Mouse (Mus musculus) urinary bladder, postnatal 36 days (tissue): ENCODE measurements around the gene Sipa1l1.

Source experiments
- DNase-seq, 2 experiments: peaks; one replicate each; pipeline ENCODE4 v3.0.0; 2022; ENCODE audit warnings: low spot score in 2 of 2, mixed read lengths in 1 of 2

Sipa1l1 gene

DNA sequence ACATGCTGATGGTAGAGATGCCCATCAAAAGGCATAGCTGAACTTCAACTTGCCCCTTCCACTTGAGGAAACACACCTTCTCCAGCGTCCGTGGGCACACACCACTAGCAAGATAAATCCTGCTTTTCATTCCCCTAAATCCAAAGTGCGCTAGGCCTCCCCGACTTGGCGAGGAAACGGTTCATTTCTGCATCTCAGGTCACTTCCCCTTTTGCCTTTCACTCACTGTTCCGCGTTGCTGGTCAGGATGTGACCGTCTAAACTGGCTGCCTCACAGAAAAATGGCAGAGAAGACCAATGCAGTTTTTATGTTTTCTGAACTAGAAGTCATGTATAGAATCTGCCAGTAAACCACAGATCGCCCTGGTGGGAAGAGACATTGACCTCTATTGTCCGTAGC lies 256.7 kb downstream of the Sipa1l1 start:
- no peak for DNase-seq

DNA sequence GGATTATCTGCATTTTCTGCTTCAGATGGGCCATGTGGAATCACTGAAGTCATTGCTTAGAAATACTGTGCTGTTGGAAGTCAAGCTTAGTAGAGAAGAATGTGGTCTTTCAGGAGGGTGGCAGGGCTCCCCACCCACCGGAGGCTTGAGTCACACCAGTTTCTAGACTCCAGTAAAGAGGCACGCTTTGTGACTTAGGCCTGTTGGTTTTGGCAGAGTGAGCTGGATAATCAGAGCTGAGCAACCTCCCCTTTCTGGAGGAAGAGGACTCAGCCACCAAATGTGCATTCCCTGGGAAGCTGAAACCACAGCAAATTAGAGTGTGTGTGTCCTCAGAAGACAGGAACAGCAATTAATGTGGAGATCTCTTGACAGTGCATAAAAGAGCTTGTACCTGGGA lies 258.3 kb downstream of the Sipa1l1 start:
- DNase-seq, result no peak

DNA sequence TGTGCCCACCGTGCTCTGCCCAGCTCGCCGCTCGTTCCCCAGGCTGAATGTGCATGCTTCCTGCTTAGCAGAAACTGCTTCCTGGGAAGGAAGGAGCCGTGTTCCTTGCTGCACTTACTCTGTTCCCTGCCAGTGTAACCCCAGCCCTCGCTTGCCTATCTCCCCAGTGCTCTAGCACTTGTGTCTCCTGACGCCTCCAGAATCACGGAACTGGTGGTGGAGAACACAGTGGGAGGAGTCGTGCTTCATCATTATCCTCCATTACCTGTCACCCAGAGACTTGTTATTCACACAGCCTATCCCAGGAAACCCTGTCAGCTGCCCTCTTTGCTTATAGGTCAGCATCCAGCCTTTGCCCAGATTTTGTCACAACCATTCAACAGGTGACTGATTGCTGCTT lies 259.3 kb downstream of the Sipa1l1 start:
- DNase-seq, result no peak

DNA sequence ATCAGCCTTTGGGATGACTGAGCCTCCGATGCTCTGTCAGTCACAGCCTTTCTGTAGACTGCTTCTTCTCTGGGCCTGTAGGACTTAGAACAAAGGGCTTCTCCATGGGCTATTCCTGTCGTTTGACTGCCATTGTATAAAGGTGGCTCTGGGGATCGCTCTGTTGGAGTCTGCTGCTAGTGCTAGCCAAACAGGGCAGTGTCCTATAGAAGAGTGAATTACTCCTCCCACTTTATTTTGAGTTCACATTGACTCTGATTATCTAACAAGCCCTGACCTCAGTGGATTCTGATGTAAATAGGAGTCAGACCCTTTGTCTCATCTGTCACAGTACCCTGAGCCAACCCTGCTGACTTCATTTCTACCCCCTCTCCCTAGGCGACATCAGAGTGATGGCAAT lies 264.2 kb downstream of the Sipa1l1 start:
- no peak for DNase-seq

DNA sequence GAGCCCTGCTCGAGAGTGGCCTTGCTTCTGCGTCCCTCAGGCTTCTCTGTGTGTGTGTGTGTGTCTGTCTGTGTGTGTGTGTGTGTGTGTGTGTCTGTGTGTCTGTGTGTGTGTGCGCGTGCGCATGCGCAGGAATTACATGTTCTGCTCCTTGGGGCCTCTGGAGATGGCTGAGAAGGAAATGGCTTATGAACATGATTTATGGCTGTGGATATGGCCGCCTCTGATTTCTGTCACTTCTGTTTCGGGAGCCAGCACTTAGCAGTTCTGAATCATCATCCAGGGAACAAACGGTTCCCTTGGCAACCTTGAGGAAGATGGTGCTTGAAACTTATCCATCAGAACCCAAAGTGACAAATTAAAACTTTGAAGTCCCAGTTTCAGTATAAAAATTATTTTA lies 265.5 kb downstream of the Sipa1l1 start:
- no peak for DNase-seq

DNA sequence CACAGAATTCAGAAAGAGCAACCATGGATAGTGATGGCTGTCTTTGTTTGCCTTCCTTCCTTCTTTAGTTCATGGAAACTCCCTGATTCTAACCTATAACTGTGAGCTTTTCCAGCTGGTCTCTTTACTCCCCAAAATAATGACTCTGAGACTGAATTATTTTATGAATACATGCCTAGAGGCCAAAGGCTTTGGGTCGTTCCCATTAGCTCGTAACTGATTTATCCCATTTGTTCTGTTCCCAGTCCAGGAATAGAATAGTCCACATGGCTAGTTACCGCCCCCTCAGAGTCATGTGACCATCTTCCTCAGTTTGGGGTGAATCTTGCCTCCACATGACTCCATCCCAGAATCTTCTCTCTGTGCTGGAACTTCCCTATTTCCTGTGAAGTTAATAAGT lies 272.4 kb downstream of the Sipa1l1 start:
- no peak for DNase-seq

GRCm38 (mm10) chr12:82446609-82447024 lies 277.5 kb downstream of the Sipa1l1 start:
- no peak for DNase-seq

GRCm38 (mm10) chr12:82448129-82448815 lies 279.2 kb downstream of the Sipa1l1 start:
- no peak for DNase-seq

DNA sequence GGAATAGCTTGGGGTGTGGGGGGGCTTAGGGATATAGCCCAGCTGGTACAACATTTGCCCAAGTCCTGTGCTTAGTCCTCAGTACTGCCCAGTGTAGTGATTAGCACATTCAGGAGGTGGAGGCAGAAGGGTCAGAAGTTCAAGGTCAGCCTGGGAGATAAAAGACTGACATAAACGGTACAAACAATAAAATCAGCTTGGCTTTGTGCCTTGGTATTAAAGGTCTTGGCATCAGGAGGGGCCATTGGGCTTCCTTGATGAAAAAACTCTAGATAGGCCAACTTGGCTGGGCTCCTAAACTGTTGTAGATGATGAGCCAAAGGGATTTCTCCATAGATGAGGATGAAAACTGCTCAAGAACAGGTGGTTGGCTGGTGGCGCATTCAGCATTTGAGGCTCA lies 283.3 kb downstream of the Sipa1l1 start:
- no peak for DNase-seq

GRCm38 (mm10) chr12:82454415-82454814 lies 285.3 kb downstream of the Sipa1l1 start:
- no peak for DNase-seq

GRCm38 (mm10) chr12:82455700-82456413 lies 286.7 kb downstream of the Sipa1l1 start:
- DNase-seq, result no peak

- DNase-seq, result no peak
These were observed 287.3 kb downstream of the Sipa1l1 start for GRCm38 (mm10) chr12:82456414-82456805.

GRCm38 (mm10) chr12:82457609-82458008 lies 288.5 kb downstream of the Sipa1l1 start:
- DNase-seq, result no peak

DNA sequence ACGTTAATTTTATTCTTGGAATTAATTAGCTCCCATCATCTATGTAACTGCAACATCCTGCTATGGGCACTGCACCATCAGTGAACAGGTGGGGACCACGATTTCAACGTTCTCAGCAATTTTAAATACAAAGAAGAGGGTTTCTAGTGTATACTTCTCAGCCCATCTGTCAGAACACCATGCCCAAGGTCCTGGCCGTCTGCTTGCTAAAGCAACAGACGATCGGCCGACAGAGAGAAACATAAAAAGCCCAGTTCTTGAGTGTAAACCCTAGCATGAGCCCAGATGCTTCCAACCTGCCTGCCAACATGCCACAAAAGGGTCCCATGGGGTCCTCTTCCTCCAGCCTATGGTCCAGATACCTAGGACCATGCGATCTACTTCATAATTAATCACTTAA lies 288.9 kb downstream of the Sipa1l1 start:
- no peak for DNase-seq

- no peak for DNase-seq
These were observed 298.1 kb downstream of the Sipa1l1 start for GRCm38 (mm10) chr12:82467234-82467633.

- DNase-seq, result no peak
These were observed 298.5 kb downstream of the Sipa1l1 start for GRCm38 (mm10) chr12:82467641-82468040.

DNA sequence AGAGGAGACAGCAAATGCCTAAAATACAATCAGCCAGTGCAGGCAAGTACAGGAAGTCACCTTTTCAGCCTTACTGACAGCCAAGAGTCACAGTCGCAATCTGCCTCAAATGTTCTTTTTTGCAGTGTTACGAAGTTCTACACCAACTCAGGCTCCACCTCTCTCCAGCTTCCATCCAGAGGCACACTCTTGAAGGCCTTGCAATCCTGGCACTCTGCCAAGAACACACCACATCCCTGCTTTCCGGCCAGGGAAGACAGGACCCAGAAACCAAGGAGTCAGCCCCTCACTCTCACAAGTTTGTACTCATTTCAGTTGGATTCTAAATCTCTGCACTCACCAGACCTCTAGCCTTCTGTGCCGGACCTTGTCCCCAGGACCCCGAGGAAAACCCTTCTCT lies 299.3 kb downstream of the Sipa1l1 start:
- DNase-seq, result peak in 1 of 2 experiments; percentile 40

DNA sequence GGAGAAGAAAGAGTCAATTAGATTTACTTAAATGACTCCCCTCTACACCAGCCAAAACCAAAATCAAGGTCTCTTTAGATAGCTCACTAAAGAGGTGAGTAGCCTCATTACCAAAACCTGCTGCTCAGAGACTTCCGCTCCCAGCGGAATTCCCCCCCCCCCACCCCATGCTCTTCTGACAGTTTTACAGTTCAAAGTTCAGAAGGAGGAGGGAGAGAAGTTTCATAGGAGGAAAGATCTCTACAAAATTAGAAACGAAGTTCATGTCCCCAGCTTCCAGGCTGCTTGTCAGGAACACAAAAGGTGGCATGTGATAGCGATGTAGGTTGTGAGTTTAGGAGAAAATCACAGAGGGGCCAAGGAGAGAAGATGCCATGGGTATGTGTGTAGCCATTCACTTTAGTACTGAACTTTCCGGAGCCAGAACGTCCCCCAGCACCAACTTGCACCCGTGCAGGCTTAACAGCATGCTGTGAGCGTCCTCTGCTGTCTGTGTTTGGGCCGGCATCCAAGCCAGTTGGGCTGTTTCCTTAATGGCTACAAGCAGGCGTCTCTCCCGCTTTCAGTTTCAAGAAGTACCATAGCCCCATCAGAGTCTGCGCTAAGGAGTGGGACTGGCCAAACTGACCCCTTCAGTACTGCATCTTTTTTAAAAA lies 300.7 kb downstream of the Sipa1l1 start:
- peak; percentile 76 to 86 for DNase-seq

DNA sequence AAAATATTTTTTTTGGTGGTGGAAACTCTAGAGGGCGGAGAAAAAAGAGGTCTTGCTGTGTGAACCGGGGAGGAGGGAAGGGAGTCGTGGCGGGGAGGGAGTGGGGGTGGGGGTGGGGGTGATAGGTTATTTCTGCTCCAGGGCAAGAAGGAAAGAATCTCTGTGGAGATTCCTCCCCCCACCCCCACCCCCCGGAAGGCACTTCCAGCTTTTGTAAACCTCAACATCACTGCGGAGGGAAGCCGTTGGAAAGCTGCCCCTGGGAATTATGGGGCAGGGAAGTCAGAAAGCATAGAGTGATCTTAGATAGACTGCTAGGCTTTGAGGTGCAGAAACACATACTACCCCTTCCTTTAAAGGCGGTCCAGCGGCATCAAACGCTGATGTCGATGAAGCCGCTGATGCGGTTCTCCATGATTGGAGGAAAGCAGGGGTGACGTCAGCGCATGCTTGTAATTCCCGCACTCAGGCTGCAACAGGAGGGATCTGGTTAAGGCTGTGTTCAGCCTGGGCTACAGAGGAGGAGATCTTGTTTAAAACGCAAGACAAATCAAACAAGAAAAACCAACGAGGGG lies 301.3 kb downstream of the Sipa1l1 start:
- DNase-seq, result peak; percentile 29 to 68

DNA sequence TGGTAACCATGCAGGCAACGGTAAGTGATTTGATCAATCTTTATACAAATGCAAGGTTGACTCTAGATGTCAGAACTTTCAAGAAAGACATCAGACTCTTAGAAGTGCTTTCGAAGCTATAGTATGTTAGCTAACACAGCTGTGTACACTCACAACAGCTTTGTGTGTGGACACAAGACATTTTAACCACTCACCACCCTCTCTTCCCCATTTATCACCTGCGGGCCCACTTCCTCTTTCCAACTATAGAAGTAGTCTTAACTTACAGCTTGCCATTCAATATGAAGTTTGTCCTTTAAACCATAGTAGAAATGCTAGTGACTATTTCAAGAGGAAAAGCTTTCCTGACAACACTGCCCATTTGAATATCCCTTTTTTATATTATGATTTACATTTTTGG lies 303.7 kb downstream of the Sipa1l1 start:
- no peak for DNase-seq

- no peak for DNase-seq
These were observed 304.1 kb downstream of the Sipa1l1 start for GRCm38 (mm10) chr12:82473238-82473637.

GRCm38 (mm10) chr12:82474409-82474808 lies 305.3 kb downstream of the Sipa1l1 start:
- no peak for DNase-seq

DNA sequence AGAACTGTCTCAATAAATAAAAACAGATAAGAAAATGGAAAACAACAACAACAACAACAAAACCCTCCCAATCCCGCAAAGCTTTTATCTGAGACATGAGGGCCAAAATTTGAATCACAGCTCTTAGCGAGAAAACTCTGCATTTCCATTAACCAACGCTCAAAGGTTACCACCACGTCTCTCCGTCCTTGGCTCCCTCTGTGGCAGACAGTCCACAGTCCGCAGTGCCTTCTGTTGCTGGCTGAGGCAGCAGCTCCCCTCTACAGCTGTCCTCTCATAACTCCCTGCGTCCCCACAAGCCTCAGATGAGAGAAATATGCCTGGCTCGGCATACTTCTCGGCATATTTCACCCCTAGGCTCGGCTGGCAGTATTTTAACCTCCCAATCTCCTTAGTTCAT lies 306.9 kb downstream of the Sipa1l1 start:
- no peak for DNase-seq
